Mouse (Mus musculus) frontal cortex, postnatal 14 days (tissue): Measurements from ENCODE around the gene Depdc1b.

Source experiments
- DNase-seq, 2 experiments: peaks; one replicate each; pipeline ENCODE4 v3.0.0; 2022; ENCODE audit warnings: low spot score in 2 of 2

Gene Depdc1b

GRCm38 (mm10) chr13:108315702-108316486 is at the start of gene Depdc1b:
Gene Depdc1b, plus strand, starts transcription at chr13:108316332.
- DNase-seq, result peak; percentile 87 to 93

DNA sequence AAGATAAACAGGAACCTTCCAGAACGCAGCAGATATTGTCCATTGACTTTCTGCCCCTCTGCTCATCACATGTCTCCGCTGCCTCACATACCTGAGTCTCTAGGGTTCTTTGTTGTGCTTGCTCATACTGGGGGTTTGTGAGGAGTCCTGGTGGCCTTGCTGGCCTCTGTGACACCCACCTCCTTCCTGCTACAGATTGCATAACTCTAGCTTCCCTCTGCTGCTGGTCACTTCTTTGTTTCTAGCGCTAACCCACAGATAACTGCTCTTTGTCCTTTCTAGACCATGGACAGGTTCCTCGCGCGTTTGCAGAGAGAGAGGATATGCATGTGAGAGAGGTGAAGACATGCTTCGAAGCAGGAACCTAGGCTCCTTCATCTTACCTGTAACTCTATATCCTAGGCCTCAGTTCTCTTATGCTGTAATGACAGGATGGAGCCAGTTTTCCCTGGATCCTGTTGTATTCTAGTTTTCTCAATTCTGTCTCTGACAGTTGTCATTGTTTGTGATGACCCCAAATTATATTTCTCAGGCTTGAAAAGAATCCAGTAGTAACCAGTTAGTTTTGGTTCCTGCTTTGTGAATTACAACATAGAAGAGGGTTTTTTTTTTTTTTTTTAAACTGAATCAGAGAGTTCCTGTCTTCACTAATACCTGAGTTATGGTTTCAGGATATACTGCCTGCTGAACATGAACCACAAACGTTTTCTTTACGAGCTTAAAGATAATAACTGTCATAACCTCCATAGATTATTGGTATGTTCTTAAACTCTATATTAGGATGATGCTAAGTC is 48.1 kb upstream of the Depdc1b start:
- no peak for DNase-seq

DNA sequence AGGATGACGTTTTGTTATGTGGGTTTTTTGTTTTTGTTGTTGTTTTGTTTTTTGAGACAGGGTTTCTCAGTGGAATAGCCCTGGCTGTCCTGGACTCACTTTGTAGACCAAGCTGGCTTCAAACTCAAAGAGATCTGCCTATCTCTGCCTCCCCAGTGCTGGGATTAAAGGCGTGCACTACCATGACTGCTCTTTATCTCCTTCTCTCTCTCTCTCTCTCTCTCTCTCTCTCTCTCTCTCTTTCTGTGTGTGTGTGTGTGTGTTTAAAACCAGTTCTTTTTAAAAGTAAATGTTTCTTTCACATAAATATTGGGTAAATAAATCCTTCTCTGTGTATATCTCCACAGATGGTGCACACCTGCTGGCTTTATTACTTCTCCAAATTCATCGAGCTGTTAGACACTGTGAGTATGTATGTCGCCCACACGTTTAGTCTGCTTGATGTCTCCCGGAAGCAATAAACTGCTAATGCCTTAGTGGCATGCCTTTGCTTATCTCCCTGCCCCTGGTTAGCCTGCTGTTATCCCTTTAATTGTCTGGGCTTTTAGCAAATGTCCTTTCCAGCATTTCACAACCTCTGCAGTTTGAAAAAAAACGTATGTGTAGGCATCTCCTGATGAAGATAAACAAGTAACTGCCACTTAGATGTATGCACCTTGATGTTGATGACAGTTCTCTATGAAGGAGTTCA is 44.5 kb upstream of the Depdc1b start:
- no peak for DNase-seq

- no peak for DNase-seq
Observed at GRCm38 (mm10) chr13:108272332-108272731, 43.8 kb upstream of the Depdc1b start.

GRCm38 (mm10) chr13:108273034-108273433 is 43.1 kb upstream of the Depdc1b start:
- no peak for DNase-seq

DNA sequence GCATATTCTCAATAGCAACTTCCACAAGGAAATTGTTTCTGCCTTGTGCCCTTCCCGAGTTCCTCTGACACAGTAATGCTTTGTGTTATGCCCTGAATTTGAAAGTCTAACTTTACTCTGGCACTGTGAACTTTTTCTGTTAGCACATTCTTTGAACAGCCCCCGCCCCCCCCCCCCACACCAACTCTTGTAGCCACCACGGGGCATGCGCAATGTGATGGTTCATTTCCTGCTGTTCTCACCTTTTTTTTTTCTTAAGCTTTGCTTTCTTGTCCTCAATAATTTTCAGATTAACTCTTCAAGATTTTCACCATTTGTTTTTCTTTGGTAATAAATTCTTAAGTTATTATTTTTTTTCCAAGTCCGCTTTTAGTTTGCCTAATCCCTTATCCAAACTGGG is 42.7 kb upstream of the Depdc1b start:
- DNase-seq, result no peak

DNA sequence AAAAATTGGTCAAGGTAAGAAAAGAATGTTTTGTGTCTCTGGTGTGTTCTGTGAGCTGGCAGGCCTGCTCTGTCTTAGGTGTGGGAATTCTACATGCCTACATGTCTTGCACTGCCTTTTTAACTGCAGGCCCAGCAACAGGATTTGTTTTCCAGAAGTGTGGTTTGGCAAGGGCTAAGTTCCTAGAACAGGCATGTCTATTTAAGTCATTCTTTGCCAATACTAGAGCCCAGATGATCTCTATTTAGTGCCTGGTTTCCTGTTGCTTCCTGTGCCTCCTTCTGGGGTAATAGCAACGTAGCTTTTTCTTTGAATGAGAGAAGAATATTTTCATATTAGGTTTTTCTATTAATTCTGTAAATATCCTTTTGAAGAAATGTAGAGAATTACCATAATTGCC is 39.6 kb upstream of the Depdc1b start:
- no peak for DNase-seq

- no peak for DNase-seq
Observed at GRCm38 (mm10) chr13:108277320-108277719, 38.8 kb upstream of the Depdc1b start.

- DNase-seq, result no peak
Observed at GRCm38 (mm10) chr13:108278592-108278991, 37.5 kb upstream of the Depdc1b start.

GRCm38 (mm10) chr13:108284312-108284711 is 31.8 kb upstream of the Depdc1b start:
- no peak for DNase-seq

- no peak for DNase-seq
Observed at GRCm38 (mm10) chr13:108287953-108288352, 28.2 kb upstream of the Depdc1b start.

- DNase-seq, result no peak
Observed at GRCm38 (mm10) chr13:108289436-108289835, 26.7 kb upstream of the Depdc1b start.

DNA sequence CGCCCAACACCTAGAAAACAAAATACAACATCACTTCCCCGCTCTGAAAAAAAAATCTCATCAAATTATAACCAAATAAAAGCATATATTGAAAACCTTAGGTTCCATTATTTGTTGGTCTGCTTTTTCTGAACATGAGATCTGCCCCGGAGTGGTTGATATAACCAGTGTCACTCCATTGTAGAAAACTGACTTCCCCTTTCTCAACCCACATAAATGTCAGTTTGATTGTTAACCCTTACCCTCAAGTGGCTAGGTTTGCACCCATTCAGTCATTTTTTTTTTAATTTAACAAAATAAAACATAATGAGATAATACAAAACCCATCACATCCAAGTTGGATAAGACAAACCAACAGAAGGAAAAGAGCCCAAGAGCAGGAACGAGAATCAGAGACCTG is 25.8 kb upstream of the Depdc1b start:
- DNase-seq, result no peak

- no peak for DNase-seq
Observed at GRCm38 (mm10) chr13:108297350-108298093, 18.6 kb upstream of the Depdc1b start.

- no peak for DNase-seq
Observed at GRCm38 (mm10) chr13:108298241-108298640, 17.9 kb upstream of the Depdc1b start.

DNA sequence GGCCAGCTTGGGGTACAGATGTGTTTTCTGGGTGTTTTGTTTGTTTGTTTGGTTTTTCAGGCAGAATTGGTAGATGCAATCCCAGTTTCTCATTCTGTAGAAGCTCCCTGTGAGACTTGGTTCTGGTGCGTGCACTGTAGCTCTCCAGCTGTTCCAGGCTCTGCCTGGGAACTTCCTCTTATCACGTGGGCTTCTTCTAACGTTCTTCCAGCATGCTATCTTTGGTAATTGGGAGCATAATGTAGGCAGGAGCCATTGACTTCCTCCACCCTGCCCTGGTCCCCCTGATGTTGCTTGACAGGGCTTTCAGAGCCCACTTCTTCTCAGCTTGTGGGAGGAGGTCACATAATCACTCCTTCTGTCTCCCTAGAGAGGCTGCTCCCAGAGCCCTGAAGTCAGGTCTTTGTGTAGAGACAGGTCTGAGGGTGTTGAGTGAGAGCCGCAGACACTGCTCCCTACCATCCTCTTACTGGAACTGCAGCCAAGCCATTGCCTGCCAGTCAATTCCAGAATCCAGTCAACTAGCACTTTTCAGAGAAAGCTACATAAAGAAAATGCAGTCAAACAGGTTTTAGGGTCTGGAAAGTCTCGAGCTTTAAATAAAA is 15.7 kb upstream of the Depdc1b start:
- no peak for DNase-seq

- DNase-seq, result no peak
Observed at GRCm38 (mm10) chr13:108301411-108301810, 14.7 kb upstream of the Depdc1b start.

DNA sequence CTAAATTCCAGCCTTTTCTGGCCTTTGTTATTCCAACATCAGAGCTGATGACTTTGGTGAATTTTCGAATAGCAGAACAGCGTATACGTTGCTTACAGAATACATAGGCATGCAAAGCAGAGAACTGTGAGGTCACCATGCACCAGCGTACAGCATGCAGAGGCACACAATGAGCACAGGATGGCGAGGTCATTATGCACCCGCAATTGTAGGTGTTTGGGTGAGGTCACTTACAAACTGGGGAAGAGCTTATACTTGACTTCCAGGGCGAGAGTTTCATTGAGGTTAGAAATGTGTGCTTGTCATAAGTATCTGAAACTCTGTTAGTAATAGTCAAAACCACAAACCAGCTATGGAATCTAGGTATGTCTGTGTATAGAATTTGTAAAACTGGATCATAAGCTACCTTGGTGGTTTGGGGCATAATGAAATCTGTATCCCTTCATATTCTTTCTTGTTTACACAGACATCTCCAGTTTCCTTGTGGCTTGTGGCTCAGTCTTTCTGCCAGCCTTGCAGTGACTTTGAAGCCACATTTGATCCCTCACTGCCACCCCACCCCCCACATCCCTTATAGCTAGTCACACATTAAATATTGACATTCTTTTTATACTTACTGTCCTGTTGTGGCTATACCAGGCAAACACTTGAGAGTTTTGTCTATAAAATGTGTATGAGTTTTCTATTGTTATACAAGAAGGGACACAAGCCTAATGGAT is 13.0 kb upstream of the Depdc1b start:
- DNase-seq, result no peak

GRCm38 (mm10) chr13:108303841-108304240 is 12.3 kb upstream of the Depdc1b start:
- DNase-seq, result no peak

DNA sequence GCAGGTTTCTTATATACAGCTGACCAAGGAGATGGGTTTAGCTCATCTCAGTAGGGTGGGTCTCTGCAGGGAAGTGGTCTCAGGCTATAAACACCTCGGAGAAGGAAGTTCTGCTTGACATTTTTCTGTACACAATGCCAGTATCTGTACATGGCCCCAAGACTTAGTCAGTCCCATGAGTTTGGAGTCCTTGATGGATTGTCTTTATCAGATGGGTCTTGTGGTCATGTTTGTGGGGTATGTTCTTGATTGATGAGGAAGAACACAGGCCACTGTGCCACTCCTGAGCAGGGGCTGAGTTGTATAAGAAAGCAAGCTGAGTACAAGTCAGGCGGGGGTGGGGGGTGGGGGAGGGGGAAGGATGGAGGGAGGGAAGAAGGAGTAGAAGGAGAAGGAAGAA is 11.5 kb upstream of the Depdc1b start:
- DNase-seq, result no peak

DNA sequence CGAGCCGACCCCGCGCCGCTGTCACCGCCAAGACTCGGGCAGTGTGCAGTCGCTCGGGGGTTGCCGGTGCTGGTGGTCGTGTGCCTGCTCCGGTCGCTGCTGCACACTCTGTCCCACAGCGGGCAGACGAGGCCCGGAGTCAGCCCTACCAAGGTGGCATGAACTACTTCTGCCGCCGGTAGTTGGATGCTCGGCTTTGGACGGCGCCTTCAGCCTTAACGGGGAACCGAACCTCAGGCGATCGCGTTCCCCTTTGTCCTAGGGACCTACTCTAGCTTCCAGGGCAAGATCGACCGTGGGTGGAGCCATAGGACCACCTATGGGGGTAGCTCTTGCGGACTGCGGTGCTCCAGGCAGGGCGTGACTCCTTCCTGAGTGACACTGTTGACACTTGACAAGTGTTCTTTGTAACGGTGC is 363 bp downstream of the Depdc1b start:
- DNase-seq, result no peak
